Mouse (Mus musculus) hindlimb bud, embryonic 11.5 days (tissue): ENCODE measurements around the gene Fam189a2.

Experiments used
- DNase-seq: peaks from one replicate; pipeline ENCODE4 v3.0.0-alpha.2; 2012; ENCODE audit warnings: low read depth, low spot score; ENCODE audit errors: extremely low spot score

The Fam189a2 gene

DNA sequence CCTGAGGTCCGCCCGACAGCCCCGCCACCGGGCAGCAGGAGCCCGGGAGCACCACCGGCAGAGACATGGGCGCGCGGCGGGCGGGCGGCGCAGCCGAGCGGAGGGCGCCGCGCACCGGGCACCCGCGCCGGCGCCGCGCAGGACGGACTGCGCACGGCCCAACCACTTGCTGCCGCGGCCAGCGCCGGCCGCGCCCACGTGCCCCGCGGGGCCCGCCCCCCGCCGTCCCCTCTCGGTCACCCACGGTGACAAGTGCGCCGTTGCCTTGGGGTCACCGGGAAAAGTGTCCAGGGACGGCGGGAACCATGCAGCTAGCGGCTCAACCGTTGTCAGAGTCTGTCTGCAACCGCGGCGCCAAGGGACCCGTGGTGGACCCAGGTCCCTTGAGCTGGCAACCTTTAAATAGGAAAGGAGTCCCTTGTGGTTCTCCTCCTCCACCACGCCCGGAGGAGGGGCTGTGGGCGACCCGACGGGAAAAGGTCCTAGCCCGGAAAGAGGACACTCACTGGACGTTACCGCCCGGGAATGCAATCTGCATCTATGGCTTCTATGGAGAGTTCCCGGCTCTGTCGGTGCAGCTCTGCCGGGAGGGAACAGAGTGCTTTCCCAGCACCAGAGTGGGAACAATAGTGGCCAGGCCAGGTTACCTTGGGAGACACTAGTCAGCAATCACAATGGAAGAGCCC, at the start of gene Fam189a2:
Gene Fam189a2, minus strand, starts transcription at position 149 of the 686 bp plus-strand sequence.
- DNase-seq, result no peak

DNA sequence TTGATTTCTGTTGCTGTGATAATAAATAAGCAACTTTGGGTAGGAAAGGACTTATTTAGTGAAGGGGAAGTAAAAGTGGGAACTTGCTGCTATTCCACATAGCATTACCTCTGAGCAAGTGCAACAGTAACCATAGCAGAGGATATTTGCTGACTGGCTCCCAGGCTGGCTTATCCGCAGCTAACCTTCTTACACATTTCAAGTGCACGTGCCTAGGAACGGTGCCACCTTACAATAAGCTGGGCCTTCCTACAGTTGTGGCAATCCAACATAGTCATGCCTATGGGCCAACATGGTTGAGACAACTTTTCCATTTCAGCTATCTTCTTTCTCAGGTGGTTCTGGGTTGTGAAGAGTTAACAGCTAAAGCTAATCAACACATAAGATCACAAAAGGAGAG, 46.8 kb upstream of the Fam189a2 start:
- DNase-seq, result no peak

GRCm38 (mm10) chr19:24076536-24076935, 45.7 kb upstream of the Fam189a2 start:
- no peak for DNase-seq

DNA sequence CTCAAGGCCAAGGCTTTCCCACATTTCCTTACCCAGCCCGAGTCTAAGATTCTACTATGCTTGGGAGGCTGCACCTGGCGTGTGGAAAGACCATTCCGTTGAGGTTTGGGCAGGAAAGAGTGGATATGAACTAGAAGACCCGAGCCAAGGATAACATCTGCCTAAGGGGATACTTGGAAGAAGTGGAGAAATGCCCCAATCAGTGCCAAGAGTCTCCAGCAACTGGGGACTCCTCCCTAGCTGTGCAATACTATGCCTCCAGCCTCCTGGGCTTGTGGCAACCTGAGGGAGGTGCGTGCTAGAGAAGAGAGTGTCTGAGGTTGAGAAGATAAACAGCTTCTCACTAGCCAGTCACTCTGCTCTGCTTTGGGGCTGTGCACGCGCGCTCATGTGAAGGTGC, 45.1 kb upstream of the Fam189a2 start:
- no peak for DNase-seq

DNA sequence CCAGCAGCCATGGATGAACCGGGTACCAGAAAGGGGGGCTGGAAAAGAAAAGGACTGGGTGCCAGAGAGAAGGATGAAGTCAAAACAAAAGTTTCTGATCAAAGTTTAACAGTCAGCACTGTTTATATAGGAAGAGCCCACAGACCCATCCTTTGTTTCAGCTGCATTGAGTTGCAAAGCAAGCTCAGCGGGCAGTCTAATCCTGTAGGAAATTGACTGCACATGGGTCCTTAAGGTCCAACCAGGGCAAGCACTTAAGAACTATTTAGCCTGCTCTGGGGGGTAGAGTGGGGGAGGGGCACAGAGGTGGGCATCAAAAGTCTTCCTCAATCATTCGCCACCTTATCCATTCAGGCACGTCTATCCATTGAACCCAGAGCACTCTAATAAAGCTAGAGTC, 42.3 kb upstream of the Fam189a2 start:
- no peak for DNase-seq

DNA sequence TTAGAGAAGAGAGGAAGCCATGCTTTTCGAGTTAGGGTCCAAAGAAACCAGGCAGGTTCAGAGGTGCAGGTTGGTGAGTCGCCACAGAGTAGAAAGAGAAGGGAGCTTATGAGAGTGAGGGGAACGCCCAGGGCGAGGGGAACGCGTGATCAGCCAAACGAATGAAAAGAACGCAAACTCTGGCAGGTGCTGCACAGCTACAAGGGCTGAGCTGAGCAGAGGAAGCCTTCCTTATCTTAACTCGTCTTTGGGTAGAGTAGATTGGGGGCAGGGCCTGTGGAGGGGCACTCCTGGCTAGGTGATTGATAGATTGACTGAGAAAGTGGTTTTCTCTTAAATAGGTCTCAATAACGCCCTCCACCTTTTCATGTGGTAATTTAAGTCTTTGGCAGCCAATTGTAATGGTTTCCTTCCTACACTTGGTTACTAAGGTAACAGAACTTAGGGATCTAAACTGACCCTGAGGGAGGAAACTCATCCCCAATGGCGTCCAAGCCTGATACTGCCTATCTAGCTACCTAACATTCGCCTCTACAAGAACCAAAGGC, 33.6 kb upstream of the Fam189a2 start:
- DNase-seq, result no peak

- DNase-seq, result no peak
Observed at GRCm38 (mm10) chr19:24063585-24063984, 32.8 kb upstream of the Fam189a2 start.

DNA sequence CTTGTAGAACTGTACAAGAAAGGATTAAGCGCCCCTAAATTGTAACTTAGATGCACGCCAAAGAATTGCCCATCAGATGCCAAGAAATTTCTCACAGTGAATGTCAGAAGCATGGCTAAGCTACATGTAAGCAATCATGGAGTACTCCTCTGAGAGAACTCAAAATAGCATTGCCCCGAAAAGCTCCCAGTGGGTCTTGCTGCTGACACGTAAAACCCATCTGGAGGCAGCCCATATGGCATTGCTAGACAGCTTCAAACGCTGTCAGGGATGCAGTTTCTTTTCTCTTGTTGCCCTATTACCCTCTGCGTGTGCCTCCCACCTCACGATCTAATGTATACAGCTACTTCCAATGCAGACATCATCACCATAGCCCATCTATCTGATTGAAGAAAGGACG, 28.0 kb upstream of the Fam189a2 start:
- no peak for DNase-seq

DNA sequence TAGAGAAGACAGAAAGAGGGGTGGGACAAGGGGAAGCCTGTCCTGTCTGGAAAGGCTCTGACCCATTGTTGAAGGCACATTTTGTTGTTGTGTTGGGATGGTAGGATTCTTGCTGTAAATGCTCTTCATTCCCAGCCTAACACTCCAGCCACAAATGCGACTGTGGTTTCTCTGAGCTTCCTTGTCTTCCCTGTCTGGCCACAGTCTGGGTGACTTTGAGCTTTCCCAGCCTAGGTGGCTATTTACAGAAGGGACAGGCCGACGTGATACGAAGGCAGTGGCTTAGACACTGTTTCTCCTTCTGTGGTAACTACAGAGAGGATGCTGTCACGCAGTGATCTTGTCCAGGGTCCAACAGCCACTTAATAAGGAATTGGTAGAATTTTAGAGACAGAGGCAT, 27.2 kb upstream of the Fam189a2 start:
- DNase-seq, result no peak

DNA sequence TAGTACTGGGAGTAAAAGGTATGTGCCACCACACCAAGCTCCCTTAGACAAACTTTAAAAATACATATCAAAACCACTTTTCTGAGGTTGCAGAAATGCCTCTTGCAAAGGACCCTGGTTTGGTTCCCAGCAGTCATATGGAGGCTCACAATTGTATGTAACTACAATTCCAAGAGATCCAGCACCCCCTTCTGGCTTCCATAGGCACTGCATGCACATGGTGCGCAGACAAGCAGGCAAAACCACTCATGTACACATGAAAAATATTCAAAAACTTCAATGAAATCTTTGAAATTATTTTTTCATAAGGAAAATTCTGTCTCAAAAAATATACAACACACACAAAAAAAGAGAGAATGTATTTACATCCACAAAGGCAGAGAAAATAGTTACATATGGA, 26.1 kb upstream of the Fam189a2 start:
- DNase-seq, result no peak

DNA sequence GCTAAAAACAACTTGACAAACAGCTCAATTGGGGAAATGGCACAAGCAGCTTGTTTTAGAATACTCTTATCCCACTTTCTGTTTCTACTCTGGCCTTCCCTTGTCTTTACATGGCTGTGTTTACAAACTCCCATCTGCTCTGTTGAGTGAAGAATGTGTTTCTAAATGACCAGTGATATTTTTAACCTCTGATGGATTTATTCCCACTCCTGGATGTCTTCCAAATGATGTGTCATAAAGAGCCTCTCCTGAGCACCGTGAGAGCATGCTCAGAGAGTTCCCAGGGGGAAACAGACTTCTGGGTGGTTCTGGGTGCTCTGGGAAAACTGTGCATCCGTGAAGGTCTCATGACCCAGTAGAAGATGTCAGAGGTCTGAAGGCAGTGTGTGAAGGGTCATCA, 24.1 kb upstream of the Fam189a2 start:
- DNase-seq, result no peak

DNA sequence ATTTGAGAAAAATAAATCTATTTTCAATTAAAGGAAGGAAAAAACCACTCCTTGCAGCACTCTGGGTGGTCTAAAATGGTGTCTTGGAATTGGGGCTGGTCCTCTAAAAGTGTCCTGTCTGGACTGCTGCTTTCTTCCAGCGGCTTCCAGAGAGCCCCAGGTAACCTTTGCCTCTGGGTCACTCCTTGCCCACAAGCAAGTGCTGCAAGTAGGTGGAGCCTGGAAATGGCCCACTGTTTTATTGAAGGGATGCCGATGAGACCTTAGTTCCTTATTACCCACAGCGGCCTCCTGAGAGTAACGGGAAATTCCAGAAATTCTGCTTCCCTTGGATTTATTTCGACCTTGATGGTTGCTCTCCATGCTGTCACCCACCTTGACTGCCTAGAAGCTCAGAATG, 23.4 kb upstream of the Fam189a2 start:
- no peak for DNase-seq

DNA sequence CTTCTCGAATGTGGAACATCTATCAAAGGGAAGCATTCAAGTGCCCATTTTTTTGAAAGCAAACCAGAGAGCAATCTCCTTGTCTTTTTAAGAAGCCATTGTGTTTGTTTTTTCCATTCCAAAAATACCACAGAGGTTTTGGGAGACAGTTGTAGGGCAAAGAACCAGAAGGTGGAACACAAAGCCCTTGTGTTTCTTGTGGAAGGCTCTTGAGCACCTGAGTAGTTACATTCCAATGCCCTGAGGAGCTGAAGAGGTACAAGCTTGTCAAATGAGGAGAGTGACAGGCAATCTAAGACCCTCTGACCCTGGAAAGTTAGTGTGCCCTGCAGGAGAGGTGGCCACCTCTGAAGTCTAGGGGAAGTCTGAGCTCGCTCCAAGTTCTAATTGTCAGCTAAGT, 19.7 kb upstream of the Fam189a2 start:
- DNase-seq, result no peak

DNA sequence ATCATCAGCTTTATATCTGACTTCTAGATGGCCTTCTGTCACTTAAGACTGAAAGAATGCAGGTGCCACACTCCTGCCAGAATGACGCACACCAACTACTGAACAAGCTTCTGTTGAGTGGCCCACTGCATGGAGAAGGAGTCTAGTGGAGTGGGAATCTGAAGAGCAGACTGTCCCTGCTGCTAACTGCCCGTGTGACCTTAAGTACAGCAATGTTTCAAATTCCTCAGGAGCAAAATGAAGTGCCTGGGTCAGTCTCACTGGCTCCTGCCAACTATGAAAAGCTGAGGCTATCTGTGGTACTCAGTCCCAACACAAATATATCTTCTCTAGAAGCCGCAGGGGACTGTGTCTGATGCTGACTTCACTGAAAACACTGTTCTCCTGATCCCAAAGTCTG, 18.5 kb upstream of the Fam189a2 start:
- DNase-seq, result no peak

DNA sequence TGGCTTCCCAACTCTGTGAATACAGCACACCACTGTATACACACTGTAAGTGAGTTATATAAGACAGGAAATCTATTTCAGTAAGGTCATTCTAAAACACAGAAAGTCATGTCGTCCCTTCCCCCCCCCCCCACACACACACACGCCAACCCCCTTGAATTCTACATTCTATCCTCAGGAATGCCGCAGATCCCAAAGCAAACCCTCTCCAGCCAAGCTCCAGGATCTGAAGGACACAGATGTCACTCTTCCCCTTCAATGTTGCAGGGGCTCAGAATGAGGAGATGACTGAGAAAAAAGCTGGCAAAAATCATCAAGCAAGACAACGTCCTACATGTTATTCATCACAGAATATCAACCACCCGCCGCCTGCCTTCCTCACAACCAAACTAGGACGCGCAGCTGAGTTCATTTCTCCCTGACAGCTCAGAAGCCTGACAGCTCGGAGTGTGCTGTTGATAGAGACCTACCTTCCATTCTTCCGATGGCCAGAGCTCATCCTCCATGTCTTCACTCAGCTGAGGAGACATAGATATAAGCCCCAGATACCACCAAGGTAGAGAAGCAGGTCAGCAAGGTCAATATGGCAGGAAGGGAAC, 15.7 kb upstream of the Fam189a2 start:
- no peak for DNase-seq

GRCm38 (mm10) chr19:24042387-24042786, 11.6 kb upstream of the Fam189a2 start:
- DNase-seq, result no peak

DNA sequence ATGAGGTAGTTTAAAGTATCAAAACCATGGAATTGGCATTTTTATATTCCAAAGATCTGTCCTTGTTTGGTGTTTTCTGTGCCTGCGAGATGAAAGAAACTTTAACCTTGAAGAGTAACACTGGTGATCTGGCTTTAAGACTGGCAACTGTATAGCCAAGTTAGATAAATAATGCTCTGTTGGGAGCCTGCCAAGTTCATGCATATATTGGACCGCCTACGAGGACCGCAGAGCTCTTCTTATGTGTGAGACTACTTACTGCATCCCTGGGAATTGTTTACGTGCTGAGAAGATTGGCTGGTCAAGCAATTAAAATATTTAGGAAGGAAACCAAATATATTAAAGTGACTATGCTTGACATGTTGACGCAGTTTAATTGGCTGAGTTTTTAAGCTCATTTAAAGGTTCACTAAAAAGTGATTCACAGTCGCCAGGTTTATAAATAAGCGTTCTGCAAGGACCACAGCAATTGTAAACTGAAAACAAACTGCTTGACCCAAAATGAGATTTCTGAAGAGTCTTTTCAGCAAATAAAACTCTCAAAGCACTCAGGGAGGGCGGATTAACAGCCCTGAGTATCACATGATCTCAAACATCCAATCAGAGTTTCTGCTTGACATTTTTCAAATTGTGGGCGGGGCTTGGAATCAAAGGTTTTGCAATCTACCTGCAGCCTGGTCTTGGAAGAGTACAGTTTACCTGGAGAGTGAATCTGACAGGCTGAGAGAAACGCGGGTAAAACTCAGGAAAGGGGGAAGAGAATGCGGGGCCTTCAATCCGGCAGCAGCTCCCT, 8.4 kb upstream of the Fam189a2 start:
- no peak for DNase-seq

GRCm38 (mm10) chr19:24034367-24034766, 3.5 kb upstream of the Fam189a2 start:
- no peak for DNase-seq

GRCm38 (mm10) chr19:24032654-24033236, 1.9 kb upstream of the Fam189a2 start:
- no peak for DNase-seq

- DNase-seq, result no peak
Observed at GRCm38 (mm10) chr19:24030511-24030870, 328 bp downstream of the Fam189a2 start.

GRCm38 (mm10) chr19:24029616-24030510, 956 bp downstream of the Fam189a2 start:
- DNase-seq, result no peak
